Mouse (Mus musculus): ENCODE data around the gene Gm17428. TPM values are rescaled to one million over a fixed set of nuclear protein-coding genes. Genes with fewer than 3 reads are reported as not detected.
"Not testable (repeated sequence)": the region's sequence is repeated elsewhere in the genome, so short reads cannot be mapped to it uniquely, and the experiment has no call there.

The Gm17428 gene
- polyA plus RNA-seq, 1 experiment from 2014 or later = not detected

DNA sequence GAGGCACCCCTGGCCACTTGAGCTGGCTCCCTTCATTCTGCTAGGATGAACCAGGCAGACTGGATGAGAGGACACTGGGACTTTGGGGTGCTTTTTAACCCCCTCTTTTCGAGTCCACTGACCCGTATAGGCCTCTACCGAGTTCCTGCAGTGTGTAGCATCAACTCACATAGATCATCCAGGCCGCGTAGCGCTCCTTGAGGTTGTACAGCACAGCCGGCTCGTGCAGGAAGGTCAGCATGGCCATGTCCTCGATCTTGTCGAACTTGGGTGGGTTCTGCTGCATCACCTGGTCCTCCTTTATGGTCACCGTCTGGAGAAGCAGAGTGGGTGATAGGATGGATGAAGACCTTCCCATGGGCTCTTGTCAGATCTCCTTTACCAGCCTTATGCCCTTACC lies 13.0 kb upstream of the Gm17428 start:
- H3K27me3 ChIP-seq (replicated peaks; ENCODE audit: insufficient read depth, low read length) = no peaks in the 10 kb centered on the region
- 81% methylated on average over 11 of the region's 11 CpGs for WGBS
- no peak overlapping the region for H3K27ac ChIP-seq (ENCODE audit: low read length)
- H3K9me3 ChIP-seq (ENCODE audit: low read length) = no peaks in the 10 kb centered on the region
- no peak overlapping the region for H3K9ac ChIP-seq (replicated peaks; ENCODE audit: low read depth)
- H3K36me3 ChIP-seq (ENCODE audit: insufficient read depth, low read length) = no peaks in the 10 kb centered on the region
- TF ChIP-seq CTCF (IDR thresholded peaks at IDR 0.05) (no peak), EP300 (IDR thresholded peaks at IDR 0.05) (no peak)
- no peak overlapping the region for H3K4me2 ChIP-seq (replicated peaks; ENCODE audit: low read depth, low read length)
- H3K4me3 ChIP-seq (ENCODE audit: low read depth, low read length) = no peak overlapping the region
- ATAC-seq = no peak
- no peak for DNase-seq (ENCODE audit: low spot score)
- no peaks in the 10 kb centered on the region for H3K4me1 ChIP-seq (ENCODE audit: insufficient read depth, low read depth, low read length)

DNA sequence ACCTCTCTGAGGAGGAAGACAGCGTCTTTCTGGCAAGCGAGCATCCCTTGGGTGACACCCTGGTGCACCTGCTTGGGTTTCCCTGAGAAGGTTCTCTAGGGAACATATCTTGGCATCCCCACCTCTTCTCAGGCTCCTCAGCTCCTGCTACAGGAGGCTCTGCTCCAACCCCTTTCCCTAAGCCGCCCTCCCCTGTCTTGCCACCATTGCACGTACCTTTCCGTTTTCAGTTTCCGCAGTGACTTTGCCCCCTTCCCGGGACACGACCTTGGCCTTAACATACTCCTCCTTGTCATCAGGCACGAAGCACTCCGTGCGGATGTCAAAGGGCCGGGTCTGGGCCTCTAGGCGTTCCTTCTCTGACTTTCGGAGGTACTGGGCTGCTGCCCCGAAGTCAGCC lies 11.7 kb upstream of the Gm17428 start:
- no peaks in the 10 kb centered on the region for H3K36me3 ChIP-seq (ENCODE audit: insufficient read depth, low read length)
- H3K27me3 ChIP-seq (replicated peaks; ENCODE audit: insufficient read depth, low read length) = no peaks in the 10 kb centered on the region
- 69% methylated on average over 15 of the region's 15 CpGs for WGBS
- no peak overlapping the region for H3K27ac ChIP-seq (ENCODE audit: low read length)
- H3K9ac ChIP-seq (replicated peaks; ENCODE audit: low read depth) = no peak overlapping the region
- H3K9me3 ChIP-seq (ENCODE audit: low read length) = no peaks in the 10 kb centered on the region
- ATAC-seq (no peak), DNase-seq (ENCODE audit: low spot score) (no peak)
- TF ChIP-seq CTCF (IDR thresholded peaks at IDR 0.05) (no peak), EP300 (IDR thresholded peaks at IDR 0.05) (no peak)
- H3K4me3 ChIP-seq (ENCODE audit: low read depth, low read length) = no peak overlapping the region
- H3K4me1 ChIP-seq (ENCODE audit: insufficient read depth, low read depth, low read length) = no peaks in the 10 kb centered on the region
- no peak overlapping the region for H3K4me2 ChIP-seq (replicated peaks; ENCODE audit: low read depth, low read length)

DNA sequence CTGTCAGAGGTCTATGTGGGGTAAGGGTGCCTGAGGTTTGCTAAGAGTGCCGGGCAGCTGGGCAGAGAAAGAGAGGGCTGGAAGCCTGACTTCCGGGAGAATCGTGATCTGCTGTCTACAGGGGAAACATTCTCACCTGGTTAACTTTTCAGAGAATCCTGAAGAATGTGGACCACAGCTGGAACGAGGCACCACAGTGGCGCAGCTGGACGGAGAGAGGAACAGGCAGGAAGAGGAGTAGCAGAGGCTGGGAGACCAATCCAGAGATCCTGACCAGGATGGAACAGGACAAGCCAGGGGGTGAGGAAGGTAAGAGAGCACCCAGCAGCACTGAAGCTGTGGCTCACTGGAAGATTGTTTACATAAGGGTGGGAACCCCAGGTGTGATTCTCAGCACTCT lies 11.1 kb upstream of the Gm17428 start:
- 54% methylated on average over 6 of the region's 6 CpGs for WGBS
- no peak overlapping the region for H3K9ac ChIP-seq (replicated peaks; ENCODE audit: low read depth)
- TF ChIP-seq EP300 (IDR thresholded peaks at IDR 0.05) (no peak), CTCF (IDR thresholded peaks at IDR 0.05) (no peak)
- no peaks in the 10 kb centered on the region for H3K36me3 ChIP-seq (ENCODE audit: insufficient read depth, low read length)
- H3K27ac ChIP-seq (ENCODE audit: low read length) = no peak overlapping the region
- H3K9me3 ChIP-seq (ENCODE audit: low read length) = no peaks in the 10 kb centered on the region
- DNase-seq (ENCODE audit: low spot score) (no peak), ATAC-seq (no peak)
- H3K27me3 ChIP-seq (replicated peaks; ENCODE audit: insufficient read depth, low read length) = no peaks in the 10 kb centered on the region
- H3K4me3 ChIP-seq (ENCODE audit: low read depth, low read length) = no peak overlapping the region
- no peaks in the 10 kb centered on the region for H3K4me1 ChIP-seq (ENCODE audit: insufficient read depth, low read depth, low read length)
- no peak overlapping the region for H3K4me2 ChIP-seq (replicated peaks; ENCODE audit: low read depth, low read length)

DNA sequence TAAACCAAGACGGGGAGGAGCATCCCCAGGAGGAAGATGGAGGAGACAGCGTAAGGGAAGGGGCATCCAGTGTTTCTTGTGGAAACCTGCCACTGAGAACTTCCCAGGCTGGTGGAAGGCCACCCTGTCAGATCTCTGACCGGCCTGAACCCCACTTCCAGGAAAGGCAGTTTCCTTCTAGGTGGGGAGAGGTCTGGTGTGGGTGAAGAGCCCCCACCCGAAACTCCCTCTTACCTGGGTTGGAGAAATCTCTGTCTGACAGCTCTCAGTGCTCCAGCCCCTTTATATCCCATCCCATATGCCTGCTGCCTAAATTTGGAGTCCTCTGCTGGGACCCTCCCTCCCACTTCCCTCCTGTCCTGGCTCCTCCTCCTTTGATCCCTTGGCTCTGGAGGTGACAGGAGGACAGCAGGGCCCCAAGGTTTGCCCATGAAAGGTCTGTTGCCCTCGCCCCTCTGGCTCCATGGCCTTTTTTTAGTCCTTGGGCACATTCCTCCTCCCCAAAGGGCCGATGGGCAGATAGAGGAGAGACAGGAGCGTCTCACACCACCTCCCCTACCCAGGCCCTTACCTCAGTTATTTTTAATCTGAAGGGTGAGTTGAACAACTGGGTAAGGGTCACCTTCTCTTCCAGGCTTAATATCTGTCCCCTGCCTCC lies 10.3 kb upstream of the Gm17428 start, which contains the start of gene Myh6:
Myh6 (minus strand) TSS at position 608 of the 658 bp plus-strand sequence.
- no peak within 1 kb of the TSS for H3K9ac ChIP-seq (replicated peaks; ENCODE audit: low read depth)
- WGBS = 51% methylated on average over 7 of the region's 7 CpGs
- no peak for ATAC-seq

DNA sequence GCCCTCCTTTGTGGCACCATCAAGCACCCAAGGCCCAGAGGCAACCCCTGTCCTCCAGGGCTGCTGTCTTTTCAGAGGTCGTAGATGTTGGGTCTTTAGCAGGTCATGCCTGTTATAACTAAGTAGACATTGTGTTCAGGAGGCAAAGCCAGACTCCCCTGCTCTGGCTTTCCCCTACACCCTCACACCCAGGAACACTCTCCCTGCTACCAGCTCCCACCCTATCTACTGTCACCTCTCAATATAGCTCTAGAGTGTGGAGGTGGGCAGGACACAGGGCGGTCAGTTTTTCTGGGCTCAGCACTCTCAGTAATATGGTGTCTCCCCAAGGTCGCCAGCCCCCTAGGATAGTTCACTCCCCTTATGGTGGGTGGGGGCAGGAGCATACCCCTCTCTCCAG lies 8.9 kb upstream of the Gm17428 start:
- Histone ChIP-seq H3K27me3 (replicated peaks; ENCODE audit: insufficient read depth, low read length) (no peaks in the 10 kb centered on the region), H3K27ac (ENCODE audit: low read length) (no peak overlapping the region), H3K9ac (replicated peaks; ENCODE audit: low read depth) (no peak overlapping the region), H3K9me3 (ENCODE audit: low read length) (no peaks in the 10 kb centered on the region), H3K4me1 (ENCODE audit: insufficient read depth, low read depth, low read length) (no peaks in the 10 kb centered on the region), H3K36me3 (ENCODE audit: insufficient read depth, low read length) (no peaks in the 10 kb centered on the region), H3K4me2 (replicated peaks; ENCODE audit: low read depth, low read length) (no peak overlapping the region), H3K4me3 (ENCODE audit: low read depth, low read length) (no peak overlapping the region)
- ATAC-seq = no peak
- no peak for DNase-seq (ENCODE audit: low spot score)
- TF ChIP-seq EP300 (IDR thresholded peaks at IDR 0.05) (no peak), CTCF (IDR thresholded peaks at IDR 0.05) (no peak)
- WGBS = 83% methylated on average over 3 of the region's 3 CpGs

More for the DNA sequence above, 10.3 kb upstream of the Gm17428 start, which contains the start of gene Myh6:
- H3K36me3 ChIP-seq (ENCODE audit: insufficient read depth, low read length) = no peaks in the 10 kb centered on the region
- no peak for TF ChIP-seq EP300 (IDR thresholded peaks at IDR 0.05)
- no peak for TF ChIP-seq CTCF (IDR thresholded peaks at IDR 0.05)
- no peak for DNase-seq (ENCODE audit: low spot score)
- no peak within 1 kb of the TSS for H3K4me3 ChIP-seq (ENCODE audit: low read depth, low read length)
- no peaks in the 10 kb centered on the region for H3K4me1 ChIP-seq (ENCODE audit: insufficient read depth, low read depth, low read length)
- no peaks in the 10 kb centered on the region for H3K27me3 ChIP-seq (replicated peaks; ENCODE audit: insufficient read depth, low read length)
- no peaks in the 10 kb centered on the region for H3K9me3 ChIP-seq (ENCODE audit: low read length)
- no peak within 1 kb of the TSS for H3K27ac ChIP-seq (ENCODE audit: low read length)
- H3K4me2 ChIP-seq (replicated peaks; ENCODE audit: low read depth, low read length) = no peak within 1 kb of the TSS

DNA sequence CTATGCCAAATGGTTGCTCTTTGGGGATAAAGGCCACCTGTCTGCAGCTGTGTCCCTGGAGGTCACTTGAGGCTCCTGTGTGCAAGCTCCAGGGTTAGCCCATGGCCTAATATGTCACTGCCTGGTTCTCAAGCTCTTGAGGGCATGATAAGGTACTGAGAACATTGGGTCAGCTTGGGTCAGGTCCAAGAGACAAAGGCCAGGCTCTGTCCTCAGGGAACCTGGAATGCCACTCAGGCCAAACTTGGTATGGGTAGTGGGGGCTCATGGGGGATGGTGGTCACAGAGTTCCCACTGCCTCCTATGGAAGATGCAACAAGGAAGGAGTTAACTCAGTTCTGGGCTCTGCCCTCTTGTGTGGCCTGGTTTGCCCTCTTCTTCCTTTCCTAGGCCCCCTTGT lies 8.4 kb upstream of the Gm17428 start:
- DNase-seq (ENCODE audit: low spot score) (no peak), ATAC-seq (no peak; the same call in 1 of the 2 replicates)
- Histone ChIP-seq H3K27ac (ENCODE audit: low read length) (no peak overlapping the region), H3K9ac (replicated peaks; ENCODE audit: low read depth) (no peak overlapping the region), H3K27me3 (replicated peaks; ENCODE audit: insufficient read depth, low read length) (no peaks in the 10 kb centered on the region), H3K4me2 (replicated peaks; ENCODE audit: low read depth, low read length) (no peak overlapping the region), H3K9me3 (ENCODE audit: low read length) (no peaks in the 10 kb centered on the region), H3K4me1 (ENCODE audit: insufficient read depth, low read depth, low read length) (no peaks in the 10 kb centered on the region), H3K36me3 (ENCODE audit: insufficient read depth, low read length) (no peaks in the 10 kb centered on the region), H3K4me3 (ENCODE audit: low read depth, low read length) (no peak overlapping the region)
- TF ChIP-seq EP300 (IDR thresholded peaks at IDR 0.05) = no peak
- TF ChIP-seq CTCF (IDR thresholded peaks at IDR 0.05) = no peak

DNA sequence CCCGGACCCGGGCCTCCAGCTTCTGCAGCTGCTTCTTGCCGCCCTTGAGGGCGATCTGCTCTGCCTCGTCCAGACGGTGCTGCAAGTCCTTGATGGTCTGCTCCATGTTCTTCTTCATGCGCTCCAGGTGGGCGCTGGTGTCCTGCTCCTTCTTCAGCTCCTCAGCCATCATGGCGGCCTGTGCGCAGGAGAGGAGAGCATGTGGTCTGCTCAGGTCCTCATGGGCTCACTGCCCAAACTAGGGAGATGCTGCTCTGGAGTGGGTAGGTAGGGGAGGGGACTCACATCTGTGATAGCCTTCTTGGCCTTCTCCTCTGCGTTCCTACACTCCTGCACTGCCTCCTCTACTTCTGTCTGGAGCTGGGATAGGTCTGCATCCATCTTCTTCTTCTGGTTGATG lies 3.9 kb upstream of the Gm17428 start:
- not testable (repeated sequence) for H3K4me3 ChIP-seq (ENCODE audit: low read depth, low read length); H3K27me3 ChIP-seq (replicated peaks; ENCODE audit: insufficient read depth, low read length); H3K4me2 ChIP-seq (replicated peaks; ENCODE audit: low read depth, low read length); H3K9me3 ChIP-seq (ENCODE audit: low read length); H3K9ac ChIP-seq (replicated peaks; ENCODE audit: low read depth); DNase-seq (ENCODE audit: low spot score); H3K27ac ChIP-seq (ENCODE audit: low read length); H3K4me1 ChIP-seq (ENCODE audit: insufficient read depth, low read depth, low read length); ATAC-seq; H3K36me3 ChIP-seq (ENCODE audit: insufficient read depth, low read length)
- 87% methylated on average over 7 of the region's 11 CpGs for WGBS
